Mouse (Mus musculus): ENCODE results near the gene Vac14.

- TF ChIP-seq GATA1 (IDR thresholded peaks at IDR 0.05; ENCODE audit: low read length) = no peak
- TF ChIP-seq TAL1 (IDR thresholded peaks at IDR 0.05; ENCODE audit: low read length) = no peak
Measured at GRCm38 (mm10) chr8:110718209-110718968, 100.0 kb downstream of the Vac14 start.
